Mouse (Mus musculus) spleen, postnatal 36 days (tissue): ENCODE measurements at regions not wholly inside any gene's neighbourhood (a gene's known extent, or its start where the extent isn't known, plus 50 kb on each side); places are given as distances from the start of the nearest gene placed in this dataset.

Source experiments
- DNase-seq, 2 experiments: peaks; one replicate each; pipeline ENCODE4 v3.0.0; 2022; ENCODE audit warnings: low spot score in 2 of 2, mixed read lengths in 1 of 2

DNA sequence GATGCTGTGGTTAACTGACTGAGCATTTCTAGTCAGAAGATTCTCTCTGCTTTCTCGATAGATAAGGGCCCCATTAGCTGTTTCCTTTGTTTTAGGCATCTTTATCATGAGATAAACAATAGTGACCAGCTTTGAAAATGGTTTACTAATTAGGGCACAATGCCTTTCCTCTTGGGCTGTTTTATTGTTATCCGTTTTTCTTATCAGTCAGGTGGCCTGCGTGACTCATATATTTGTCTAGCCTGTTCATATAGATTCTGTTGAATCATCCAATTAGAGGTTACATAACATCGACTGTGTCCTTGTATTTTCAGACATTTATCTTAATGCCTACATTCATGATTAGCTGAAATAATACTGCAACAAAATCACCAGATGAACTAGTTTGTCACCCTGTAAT, 531.1 kb downstream of the Gm11232 start:
- DNase-seq: no peak

DNA sequence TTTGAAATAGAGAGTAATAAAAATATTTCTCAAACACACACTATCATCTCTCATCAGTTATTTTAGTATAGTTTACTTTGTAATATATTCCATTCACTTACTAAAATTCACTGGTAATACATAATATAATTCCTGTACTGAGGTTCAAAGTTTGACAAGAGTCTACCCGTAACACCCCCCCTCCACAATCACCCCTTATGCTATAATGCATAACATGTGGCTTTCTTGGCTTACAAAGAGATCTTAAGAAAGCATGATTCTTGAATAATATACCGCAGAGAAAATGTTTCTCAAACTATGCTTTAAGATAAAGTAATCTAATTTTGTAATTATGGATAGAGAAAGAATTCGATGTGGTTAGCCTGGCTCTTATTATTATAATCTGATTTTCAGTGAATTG, 539.7 kb downstream of the Gm11232 start:
- DNase-seq: no peak

DNA sequence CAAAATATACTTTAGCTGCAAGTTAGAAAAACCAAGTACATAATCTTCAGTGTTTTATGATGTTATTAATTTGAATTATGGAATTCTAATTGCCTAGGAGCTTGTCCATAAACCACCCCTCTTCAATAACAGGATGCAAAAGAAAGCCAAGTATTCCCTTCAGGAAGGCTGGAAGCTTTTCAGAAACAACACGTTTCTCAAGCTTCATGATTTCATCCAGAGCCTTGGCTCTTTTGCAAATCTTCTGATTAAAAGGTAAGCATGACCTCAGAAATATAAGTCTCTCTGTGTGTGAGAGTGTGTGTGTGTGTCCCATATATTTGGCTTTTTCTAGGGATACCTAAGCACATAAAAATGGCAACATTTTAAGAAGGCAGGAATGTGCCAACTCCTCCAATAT, 570.0 kb downstream of the Gm11232 start:
- DNase-seq: no peak

DNA sequence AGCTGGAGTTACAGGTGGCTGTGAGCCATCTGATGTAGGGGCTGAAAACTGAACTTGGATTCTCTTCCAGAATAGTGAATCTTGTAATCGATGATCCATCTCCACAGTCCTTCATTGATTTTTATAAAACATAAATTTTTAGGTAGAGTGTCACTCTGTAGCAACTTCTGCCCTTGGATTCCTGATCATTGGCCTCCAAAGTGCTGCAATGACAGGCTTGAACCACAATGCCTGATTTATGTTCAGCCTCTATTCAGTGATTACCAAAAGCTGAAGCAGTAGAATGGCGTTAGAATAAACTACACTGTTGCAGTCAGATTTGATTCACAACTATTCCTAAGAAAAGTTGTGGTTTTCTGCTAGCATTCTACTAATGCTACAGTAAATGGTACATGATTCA, 580.1 kb downstream of the Gm11232 start:
- no peak for DNase-seq

DNA sequence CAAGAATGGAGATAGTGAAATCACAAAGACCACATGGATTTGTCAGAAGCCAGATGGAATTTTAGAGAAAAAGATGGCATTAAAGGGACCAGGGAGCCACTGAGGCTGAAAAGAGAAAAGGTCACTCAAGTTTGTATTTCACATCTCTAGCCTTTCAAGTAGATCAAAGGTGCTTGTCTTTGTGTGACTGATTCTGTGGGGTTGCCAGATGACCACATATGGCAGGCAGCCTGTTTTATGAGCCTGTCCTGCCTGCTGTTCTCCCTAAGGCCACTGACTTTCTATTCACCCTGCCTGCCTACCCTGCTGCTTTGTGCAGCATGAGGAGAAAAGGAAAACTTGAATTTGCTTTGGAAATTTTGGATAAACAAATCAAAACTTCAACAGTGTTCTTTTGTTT, 592.0 kb downstream of the Gm11232 start:
- DNase-seq: no peak

GRCm38 (mm10) chr4:71131670-71132317, 597.0 kb upstream of the Megf9 start:
- no peak for DNase-seq

- no peak for DNase-seq
These were observed 596.3 kb upstream of the Megf9 start for GRCm38 (mm10) chr4:71130946-71131669.

- DNase-seq: no peak
These were observed 594.5 kb upstream of the Megf9 start for GRCm38 (mm10) chr4:71129306-71129705.
